Mouse (Mus musculus): ENCODE measurements around the gene Vti1a.

DNA sequence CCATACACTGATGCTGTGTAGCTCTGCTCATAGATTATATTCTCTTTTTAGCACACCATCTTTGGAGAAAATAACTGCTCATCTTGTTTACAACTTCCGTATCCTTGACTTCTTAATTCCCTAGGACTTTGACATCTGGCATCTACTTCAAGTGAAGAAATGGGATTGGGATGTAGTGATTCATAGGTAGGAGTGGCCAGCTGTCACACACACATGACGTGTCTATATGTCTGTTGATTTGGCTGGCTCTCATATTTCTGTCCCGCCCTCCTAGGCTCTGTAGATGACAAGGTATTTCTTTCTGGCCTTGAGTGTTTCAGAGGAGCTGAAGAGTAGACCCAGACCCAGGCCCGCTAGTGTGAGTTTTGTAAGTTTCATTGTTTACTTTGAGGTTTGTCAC is 197.8 kb downstream of the Vti1a start:
- TF ChIP-seq POLR2A (IDR thresholded peaks at IDR 0.05; ENCODE audit: low read depth, low read length) (no peak), CTCF (IDR thresholded peaks at IDR 0.05; ENCODE audit: borderline replicate concordance, insufficient read depth, low read length) (no peak)
